Mouse (Mus musculus) neural tube, embryonic 15.5 days (tissue): ENCODE measurements around the gene Cux1. TPM values are rescaled to one million over a fixed set of nuclear protein-coding genes. Genes with fewer than 3 reads are reported as not detected.

Source experiments
- ATAC-seq: fragments of 200-750 bp; cut with Nextera tagmentation; 2 replicates; pipeline ENCODE4 v1.8.0; 2017; ENCODE audit warnings: mild to moderate bottlenecking, moderate TSS enrichment, moderate library complexity; ENCODE audit not compliant: low FRiP score
- H3K27ac ChIP-seq: fragments of 300-500 bp; sonication (generic); replicated peaks from 2 replicates; pipeline ENCODE4 v1.5.1; 2015; ENCODE audit warnings: mild to moderate bottlenecking, inconsistent platforms
- H3K27me3 ChIP-seq: fragments of 300-500 bp; sonication (generic); replicated peaks from 2 replicates; pipeline ENCODE4 v1.6.1; 2015; ENCODE audit warnings: inconsistent platforms
- H3K36me3 ChIP-seq: fragments of 300-500 bp; sonication (generic); 2 replicates; pipeline ENCODE4 v1.6.1; 2015; ENCODE audit warnings: inconsistent platforms
- H3K4me1 ChIP-seq: fragments of 300-500 bp; sonication (generic); 2 replicates; pipeline ENCODE4 v1.6.1; 2015; ENCODE audit warnings: inconsistent platforms
- H3K4me2 ChIP-seq: fragments of 300-500 bp; sonication (generic); 2 replicates; pipeline ENCODE4 v1.6.1; 2015; ENCODE audit warnings: inconsistent platforms, mild to moderate bottlenecking, moderate library complexity
- H3K4me3 ChIP-seq: fragments of 300-500 bp; sonication (generic); replicated peaks from 2 replicates; pipeline ENCODE4 v1.5.1; 2015; ENCODE audit warnings: mild to moderate bottlenecking, inconsistent platforms
- H3K9ac ChIP-seq: fragments of 300-500 bp; sonication (generic); replicated peaks from 2 replicates; pipeline ENCODE4 v1.6.1; 2015; ENCODE audit warnings: mild to moderate bottlenecking, inconsistent platforms
- H3K9me3 ChIP-seq: fragments of 300-500 bp; sonication (generic); replicated peaks from 2 replicates; pipeline ENCODE4 v1.6.1; 2016; ENCODE audit warnings: inconsistent platforms
- WGBS: fragments of 180-500 bp; shearing (Covaris S2); methylation state at CpG from one replicate; pipeline ENCODE4 v1.1.7; 2015; ENCODE audit warnings: mixed read lengths; 5-methylcytosine and 5-hydroxymethylcytosine counted together
- polyA plus RNA-seq: library from polyadenylated mRNA; unstranded; fragments of >200 nt; fragmentation: Nextera tagmentation; extraction: Ambion mirVana; gene quantifications from 2 replicates; pipeline ENCODE4 v1.2.1, GENCODE M21; 2015

Gene Cux1
- polyA plus RNA-seq, 1 experiment from 2014 or later = 87.8 TPM

GRCm38 (mm10) chr5:136286566-136286965 is 280.7 kb downstream of the Cux1 start:
- peaks cover under 1% of the 10 kb centered on the region; the same call in 1 of the 2 replicates for H3K4me1 ChIP-seq
- H3K4me3 ChIP-seq = no peak overlapping the region
- no peaks in the 10 kb centered on the region for H3K27me3 ChIP-seq
- H3K9ac ChIP-seq = no peak overlapping the region
- no peak overlapping the region for H3K27ac ChIP-seq
- WGBS = 89% methylated on average over 6 of the region's 6 CpGs
- no peaks in the 10 kb centered on the region for H3K9me3 ChIP-seq
- peaks cover 50% of the 10 kb centered on the region for H3K36me3 ChIP-seq
- no peak for ATAC-seq
- H3K4me2 ChIP-seq = no peak overlapping the region

- H3K9ac ChIP-seq = no peak overlapping the region
- H3K27ac ChIP-seq = no peak overlapping the region
- ATAC-seq = no peak
- peaks cover 50% of the 10 kb centered on the region for H3K36me3 ChIP-seq
- no peaks in the 10 kb centered on the region for H3K4me1 ChIP-seq
- WGBS = 88% methylated on average over 7 of the region's 7 CpGs
- H3K4me3 ChIP-seq = no peak overlapping the region
- H3K4me2 ChIP-seq = no peak overlapping the region
- H3K27me3 ChIP-seq = no peaks in the 10 kb centered on the region
- no peaks in the 10 kb centered on the region for H3K9me3 ChIP-seq
These were observed 282.2 kb downstream of the Cux1 start for GRCm38 (mm10) chr5:136285106-136285505.

GRCm38 (mm10) chr5:136281351-136281750 is 285.9 kb downstream of the Cux1 start:
- H3K4me3 ChIP-seq = no peak overlapping the region
- H3K27me3 ChIP-seq = no peaks in the 10 kb centered on the region
- peaks cover 68% of the 10 kb centered on the region for H3K36me3 ChIP-seq
- no peaks in the 10 kb centered on the region for H3K9me3 ChIP-seq
- no peaks in the 10 kb centered on the region for H3K4me1 ChIP-seq
- H3K27ac ChIP-seq = no peak overlapping the region
- WGBS = 64% methylated on average over 6 of the region's 6 CpGs
- ATAC-seq = no peak
- no peak overlapping the region for H3K4me2 ChIP-seq
- H3K9ac ChIP-seq = no peak overlapping the region

GRCm38 (mm10) chr5:136274739-136275138 is 292.6 kb downstream of the Cux1 start:
- no peak overlapping the region for H3K27ac ChIP-seq
- no peak for ATAC-seq

GRCm38 (mm10) chr5:136269937-136270336 is 297.4 kb downstream of the Cux1 start:
- peaks cover 14% of the 10 kb centered on the region for H3K36me3 ChIP-seq
- no peak overlapping the region for H3K4me2 ChIP-seq
- H3K4me1 ChIP-seq = peaks cover 12% of the 10 kb centered on the region
- no peaks in the 10 kb centered on the region for H3K9me3 ChIP-seq
- WGBS = 85% methylated on average over 4 of the region's 4 CpGs
- no peak overlapping the region for H3K9ac ChIP-seq
- no peak overlapping the region for H3K4me3 ChIP-seq
- H3K27ac ChIP-seq = no peak overlapping the region
- no peaks in the 10 kb centered on the region for H3K27me3 ChIP-seq
- ATAC-seq = no peak

More at GRCm38 (mm10) chr5:136274739-136275138, 292.6 kb downstream of the Cux1 start:
- H3K9ac ChIP-seq = no peak overlapping the region
- peaks cover 11% of the 10 kb centered on the region for H3K4me1 ChIP-seq
- H3K4me3 ChIP-seq = no peak overlapping the region
- WGBS = 91% methylated on average over 43 of the region's 43 CpGs
- peaks cover 59% of the 10 kb centered on the region for H3K36me3 ChIP-seq
- H3K27me3 ChIP-seq = no peaks in the 10 kb centered on the region
- H3K4me2 ChIP-seq = no peak overlapping the region
- no peaks in the 10 kb centered on the region for H3K9me3 ChIP-seq

GRCm38 (mm10) chr5:136266077-136266476 is 301.2 kb downstream of the Cux1 start:
- no peak overlapping the region for H3K4me3 ChIP-seq
- H3K9ac ChIP-seq = no peak overlapping the region
- H3K36me3 ChIP-seq = no peaks in the 10 kb centered on the region
- 76% methylated on average over 7 of the region's 7 CpGs for WGBS
- no peaks in the 10 kb centered on the region for H3K9me3 ChIP-seq
- peaks cover 5% of the 10 kb centered on the region; the same call in 1 of the 2 replicates for H3K4me1 ChIP-seq
- no peak for ATAC-seq
- no peak overlapping the region for H3K27ac ChIP-seq
- no peaks in the 10 kb centered on the region for H3K27me3 ChIP-seq
- H3K4me2 ChIP-seq = no peak overlapping the region

GRCm38 (mm10) chr5:136263342-136263741 is 303.9 kb downstream of the Cux1 start:
- H3K4me3 ChIP-seq = no peak overlapping the region
- WGBS = 81% methylated on average over 4 of the region's 4 CpGs

GRCm38 (mm10) chr5:136258919-136259318 is 308.4 kb downstream of the Cux1 start:
- no peaks in the 10 kb centered on the region for H3K36me3 ChIP-seq
- no peaks in the 10 kb centered on the region for H3K27me3 ChIP-seq
- H3K4me3 ChIP-seq = no peak overlapping the region
- ATAC-seq = peak; percentile 32; the same call in 1 of the 2 replicates
- H3K27ac ChIP-seq = no peak overlapping the region
- H3K9me3 ChIP-seq = no peaks in the 10 kb centered on the region
- WGBS = 32% methylated on average over 6 of the region's 6 CpGs
- no peaks in the 10 kb centered on the region for H3K4me1 ChIP-seq
- no peak overlapping the region for H3K4me2 ChIP-seq
- no peak overlapping the region for H3K9ac ChIP-seq

More at GRCm38 (mm10) chr5:136263342-136263741, 303.9 kb downstream of the Cux1 start:
- H3K4me1 ChIP-seq = no peaks in the 10 kb centered on the region
- ATAC-seq = no peak
- no peaks in the 10 kb centered on the region for H3K27me3 ChIP-seq
- H3K36me3 ChIP-seq = no peaks in the 10 kb centered on the region
- H3K9ac ChIP-seq = no peak overlapping the region
- H3K9me3 ChIP-seq = no peaks in the 10 kb centered on the region
- no peak overlapping the region for H3K4me2 ChIP-seq
- H3K27ac ChIP-seq = no peak overlapping the region

- no peaks in the 10 kb centered on the region; the same call in 1 of the 2 replicates for H3K36me3 ChIP-seq
- no peaks in the 10 kb centered on the region for H3K9me3 ChIP-seq
- no peak overlapping the region for H3K9ac ChIP-seq
- no peak overlapping the region for H3K4me2 ChIP-seq
- no peaks in the 10 kb centered on the region for H3K4me1 ChIP-seq
- ATAC-seq = no peak
- no peak overlapping the region for H3K4me3 ChIP-seq
- WGBS = 18% methylated on average over 17 of the region's 17 CpGs
- H3K27ac ChIP-seq = no peak overlapping the region
- no peaks in the 10 kb centered on the region for H3K27me3 ChIP-seq
These were observed 314.4 kb downstream of the Cux1 start for GRCm38 (mm10) chr5:136252899-136253298.

- 47% methylated on average over 7 of the region's 7 CpGs for WGBS
- H3K4me3 ChIP-seq = no peak overlapping the region
- ATAC-seq = no peak
- H3K9me3 ChIP-seq = no peaks in the 10 kb centered on the region
- no peak overlapping the region for H3K4me2 ChIP-seq
- H3K27ac ChIP-seq = no peak overlapping the region
- peaks cover 2% of the 10 kb centered on the region; the same call in 1 of the 2 replicates for H3K4me1 ChIP-seq
- H3K27me3 ChIP-seq = no peaks in the 10 kb centered on the region
- no peak overlapping the region for H3K9ac ChIP-seq
- no peaks in the 10 kb centered on the region; the same call in 1 of the 2 replicates for H3K36me3 ChIP-seq
These were observed 316.3 kb downstream of the Cux1 start for GRCm38 (mm10) chr5:136251004-136251403.

- Histone ChIP-seq H3K4me1 (peaks cover 15% of the 10 kb centered on the region), H3K9me3 (no peaks in the 10 kb centered on the region), H3K4me2 (no peak overlapping the region), H3K9ac (no peak overlapping the region), H3K4me3 (no peak overlapping the region), H3K36me3 (no peaks in the 10 kb centered on the region; the same call in 1 of the 2 replicates), H3K27me3 (no peaks in the 10 kb centered on the region), H3K27ac (no peak overlapping the region)
- ATAC-seq = no peak
- 57% methylated on average over 6 of the region's 6 CpGs for WGBS
These were observed 318.8 kb downstream of the Cux1 start for GRCm38 (mm10) chr5:136248441-136248840.

GRCm38 (mm10) chr5:136246452-136246838 is 320.8 kb downstream of the Cux1 start, which contains the start of gene Sh2b2:
TSS of gene Sh2b2 (minus strand) at chr5:136246556.
- 97% methylated on average over 2 of the region's 2 CpGs for WGBS
- Histone ChIP-seq H3K9ac (peak within 1 kb of the TSS; percentile 89; the same call in 1 of the 2 replicates), H3K4me1 (peaks cover 35% of the 10 kb centered on the region), H3K9me3 (no peaks in the 10 kb centered on the region), H3K36me3 (no peaks in the 10 kb centered on the region; the same call in 1 of the 2 replicates), H3K4me2 (peak within 1 kb of the TSS; percentile 89), H3K27me3 (no peaks in the 10 kb centered on the region), H3K27ac (peak within 1 kb of the TSS; percentile 91), H3K4me3 (peak within 1 kb of the TSS; percentile 93)
- ATAC-seq = no peak
